Mouse (Mus musculus) spleen, adult 2 months (tissue): ENCODE measurements at regions not wholly inside any gene's neighbourhood (a gene's known extent, or its start where the extent isn't known, plus 50 kb on each side); places are given as distances from the start of the nearest gene placed in this dataset.

Experiments used
- CTCF ChIP-seq: fragments of 200-500 bp; IDR thresholded peaks from 2 replicates; pipeline ENCODE4 v1.5.1; 2011; ENCODE audit warnings: mild to moderate bottlenecking, inconsistent platforms; ENCODE audit not compliant: insufficient read depth, insufficient read length, insufficient replicate concordance; ENCODE audit errors: extremely low read depth
- POLR2A ChIP-seq: fragments of 200-500 bp; IDR thresholded peaks from 2 replicates; pipeline ENCODE4 v1.6.1; 2011; ENCODE audit warnings: low read depth, low read length, inconsistent platforms

DNA sequence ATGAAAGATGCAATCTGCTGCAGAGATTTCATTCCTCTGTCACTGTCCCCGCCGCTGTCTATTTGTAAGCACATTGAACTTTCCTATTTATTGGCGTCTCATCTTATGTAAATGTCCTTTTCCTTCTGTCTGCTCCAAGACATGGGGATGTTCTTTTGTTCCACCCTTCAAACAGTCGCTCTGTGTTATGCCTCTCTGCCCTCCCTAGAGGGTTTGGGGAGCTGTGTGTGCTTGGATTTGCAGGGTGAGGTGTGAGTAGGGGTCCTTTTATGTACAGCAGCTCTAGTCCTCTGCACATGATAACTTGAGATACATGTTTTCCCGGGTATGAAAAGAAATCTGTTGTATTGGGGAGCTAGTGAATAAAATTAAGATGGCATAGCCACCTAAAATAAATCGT is 75.2 kb upstream of the Zbtb18 start:
- TF ChIP-seq CTCF (no peak), POLR2A (no peak)
